Mouse (Mus musculus): ENCODE measurements around the gene Epb41l3.

GRCm38 (mm10) chr17:69205282-69205999, 130.0 kb downstream of the Epb41l3 start:
- TF ChIP-seq CTCF (IDR thresholded peaks at IDR 0.05; ENCODE audit: low read depth) = no peak
- no peak for TF ChIP-seq EP300 (IDR thresholded peaks at IDR 0.05; ENCODE audit: low read depth)

All from heart, postnatal 0 days (tissue).